Mouse (Mus musculus) T-helper 1 cell (primary cell): Measurements from ENCODE around the gene Zfp59.

ENCODE experiments used
- in situ Hi-C: fragments of 300-600 bp; cut with MboI, MseI; formaldehyde crosslinking; loops from one replicate; pipeline ENCODE4 v1.15.1; 2025; ENCODE audit warnings: high pct_unique_total_duplicates

Gene Zfp59

DNA sequence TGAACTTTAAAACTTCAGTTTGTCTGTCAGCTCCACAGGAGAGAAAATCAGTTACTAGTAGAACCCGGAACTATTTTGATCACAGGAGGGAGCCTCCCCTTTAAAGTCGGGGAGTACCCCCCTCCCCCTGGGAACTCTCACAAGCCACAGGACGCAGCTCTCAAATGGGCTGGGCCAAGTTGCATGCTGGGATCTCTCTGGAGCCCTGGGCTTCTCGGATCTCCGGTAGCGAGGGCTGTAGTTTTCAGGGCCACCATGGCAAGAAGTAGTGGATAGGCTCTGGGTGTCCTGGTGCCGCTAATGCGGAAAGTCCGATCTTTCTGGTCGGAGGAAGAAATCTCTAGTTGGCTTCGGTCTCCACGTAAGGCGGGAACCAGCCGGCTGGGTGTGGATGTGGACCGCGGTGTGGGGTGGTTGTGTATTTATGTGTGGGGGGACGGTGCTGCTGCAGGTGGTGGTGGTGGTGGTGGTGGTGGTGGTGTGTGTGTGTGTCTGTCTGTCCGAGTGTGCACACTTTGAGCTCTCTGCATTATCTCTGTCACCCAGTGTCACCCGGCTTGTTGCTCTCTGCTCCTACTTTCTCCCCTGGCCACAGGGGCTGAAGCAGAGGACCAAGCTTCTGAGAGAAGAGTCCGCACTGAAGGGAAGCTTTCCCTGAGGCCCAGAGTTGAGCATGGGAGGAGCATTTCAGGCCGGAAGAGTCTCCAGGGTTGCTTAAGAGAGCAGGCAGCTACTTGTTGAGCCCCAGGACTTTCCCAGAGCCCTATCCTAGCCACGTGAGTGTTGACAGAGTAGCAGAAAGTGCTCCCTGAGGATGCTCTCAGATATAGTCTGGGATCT, 22.2 kb downstream of the Zfp59 start:
- in situ Hi-C loops: loop anchor here (5.0 kb wide), 1 partner anchor 62 kb away; no protein-coding TSS in a partner anchor

DNA sequence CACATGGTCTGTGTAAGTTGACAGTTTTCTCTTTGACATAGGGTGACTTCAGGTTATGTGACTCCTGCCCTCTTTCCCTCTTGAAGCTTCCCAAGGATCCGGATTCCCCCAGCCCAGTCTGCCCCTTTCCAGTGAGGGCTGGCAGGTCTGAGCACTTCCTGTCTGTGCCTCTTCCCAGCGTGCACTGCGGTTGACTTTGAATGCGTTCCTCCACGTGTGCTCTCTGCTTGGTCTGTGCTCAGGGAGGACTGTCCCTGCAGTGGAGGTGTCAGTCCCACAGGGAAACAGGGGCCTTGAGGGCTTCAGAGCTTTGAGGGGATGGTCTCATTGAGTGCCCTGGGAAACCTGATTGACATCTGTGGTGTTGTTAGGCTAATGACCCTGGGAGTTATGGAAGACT, 24.2 kb downstream of the Zfp59 start:
- in situ Hi-C loops: loop anchor here (5.0 kb wide), 1 partner anchor 60 kb away; no protein-coding TSS in a partner anchor

GRCm38 (mm10) chr7:27881721-27882120, 43.3 kb downstream of the Zfp59 start:
- in situ Hi-C loops: no loop called here

DNA sequence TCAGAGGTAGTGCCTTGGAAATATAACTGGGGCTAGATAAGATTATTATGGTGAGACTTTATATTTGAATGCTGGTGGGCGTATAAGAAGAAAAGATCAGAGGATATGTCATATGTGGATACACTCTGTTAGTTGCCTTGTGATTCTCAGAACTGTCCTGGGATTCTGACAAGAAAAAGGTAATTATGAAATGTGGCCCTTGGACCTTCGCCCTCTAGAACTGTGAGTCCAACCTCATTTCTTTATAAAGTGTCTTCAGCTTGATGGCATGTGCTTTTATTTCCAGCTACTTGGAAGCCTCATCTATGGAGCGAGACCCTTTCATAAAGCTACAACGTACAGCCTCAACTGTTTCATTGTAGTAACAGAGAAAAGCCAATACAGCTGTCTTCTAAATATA, 62.2 kb downstream of the Zfp59 start:
- in situ Hi-C loops: no loop called here

GRCm38 (mm10) chr7:27905061-27905848, 66.8 kb downstream of the Zfp59 start:
- in situ Hi-C loops: no loop called here
